Mouse (Mus musculus) embryonic facial prominence, embryonic 12.5 days (tissue): ENCODE measurements around the gene Cyp27b1. TPM values are rescaled to one million over a fixed set of nuclear protein-coding genes. Genes with fewer than 3 reads are reported as not detected.

Experiments
- ATAC-seq: fragments of 200-750 bp; cut with Nextera tagmentation; 2 replicates; pipeline ENCODE4 v1.8.0; 2017; ENCODE audit not compliant: insufficient number of reproducible peaks, insufficient read depth, low FRiP score, low TSS enrichment
- H3K27ac ChIP-seq: fragments of 300-500 bp; sonication (generic); 2 replicates; pipeline ENCODE4 v1.5.1; 2016; ENCODE audit warnings: mild to moderate bottlenecking
- H3K27me3 ChIP-seq: fragments of 300-500 bp; sonication (generic); 2 replicates; pipeline ENCODE4 v1.6.1; 2016; ENCODE audit warnings: mild to moderate bottlenecking, moderate library complexity
- H3K36me3 ChIP-seq: fragments of 300-500 bp; sonication (generic); 2 replicates; pipeline ENCODE4 v1.6.1; 2016; ENCODE audit warnings: mild to moderate bottlenecking
- H3K4me1 ChIP-seq: fragments of 300-500 bp; sonication (generic); 2 replicates; pipeline ENCODE4 v1.6.1; 2016
- H3K4me2 ChIP-seq: fragments of 300-500 bp; sonication (generic); replicated peaks from 2 replicates; pipeline ENCODE4 v1.6.1; 2016; ENCODE audit warnings: mild to moderate bottlenecking, moderate library complexity
- H3K4me3 ChIP-seq: fragments of 300-500 bp; sonication (generic); 2 replicates; pipeline ENCODE4 v1.5.1; 2016; ENCODE audit warnings: mild to moderate bottlenecking
- H3K9ac ChIP-seq: fragments of 300-500 bp; sonication (generic); 2 replicates; pipeline ENCODE4 v1.6.1; 2016; ENCODE audit warnings: mild to moderate bottlenecking, moderate library complexity
- H3K9me3 ChIP-seq: fragments of 300-500 bp; sonication (generic); 2 replicates; pipeline ENCODE4 v1.6.1; 2016; ENCODE audit warnings: mild to moderate bottlenecking, moderate library complexity
- WGBS: fragments of 180-500 bp; shearing (Covaris S2); methylation state at CpG from one replicate; pipeline ENCODE4 v1.1.7; 2016; 5-methylcytosine and 5-hydroxymethylcytosine counted together
- microRNA counts: library from miRNA; unstranded; fragments of <30 nt; microRNA quantifications from one replicate; lab custom pipeline; 2017
- microRNA-seq: library from miRNA; unstranded; fragments of <30 nt; microRNA quantifications from one replicate; pipeline ENCODE4, GENCODE M21; 2017
- polyA plus RNA-seq: library from polyadenylated mRNA; unstranded; fragments of >200 nt; fragmentation: Nextera tagmentation; extraction: Ambion mirVana; gene quantifications from 2 replicates; pipeline ENCODE4 v1.2.1, GENCODE M21; 2016

The Cyp27b1 gene
- polyA plus RNA-seq, 1 experiment from 2014 or later, result 0.10 TPM

- 0 out of 2 replicates have a peak, but pooled peaks cover 7% of the 10 kb centered on the region for H3K4me1 ChIP-seq
- no peak for ATAC-seq
- no peak overlapping the region for H3K9ac ChIP-seq
- WGBS, result 79% methylated on average over 20 of the region's 20 CpGs
- H3K36me3 ChIP-seq, result peaks cover 45% of the 10 kb centered on the region
- H3K9me3 ChIP-seq, result no peaks in the 10 kb centered on the region
- no peak overlapping the region for H3K27ac ChIP-seq
- no peak overlapping the region for H3K4me3 ChIP-seq
- no peak overlapping the region for H3K4me2 ChIP-seq
- H3K27me3 ChIP-seq, result peaks cover 6% of the 10 kb centered on the region
These were observed 50.5 kb downstream of the Cyp27b1 start for GRCm38 (mm10) chr10:127098514-127098913.

GRCm38 (mm10) chr10:127099191-127099590, 51.1 kb downstream of the Cyp27b1 start:
- 87% methylated on average over 10 of the region's 10 CpGs for WGBS
- no peak overlapping the region for H3K4me3 ChIP-seq
- no peak overlapping the region for H3K27ac ChIP-seq
- peaks cover 45% of the 10 kb centered on the region for H3K36me3 ChIP-seq
- no peak overlapping the region for H3K4me2 ChIP-seq
- no peak overlapping the region for H3K9ac ChIP-seq
- peaks cover 1% of the 10 kb centered on the region; the same call in 1 of the 2 replicates for H3K27me3 ChIP-seq
- no peaks in the 10 kb centered on the region for H3K9me3 ChIP-seq
- ATAC-seq, result no peak
- H3K4me1 ChIP-seq, result 0 out of 2 replicates have a peak, but pooled peaks cover 7% of the 10 kb centered on the region

- Histone ChIP-seq H3K27me3 (no peaks in the 10 kb centered on the region), H3K36me3 (peaks cover 44% of the 10 kb centered on the region), H3K4me3 (no peak overlapping the region), H3K27ac (no peak overlapping the region), H3K9me3 (no peaks in the 10 kb centered on the region), H3K4me2 (no peak overlapping the region), H3K9ac (no peak overlapping the region), H3K4me1 (no peaks in the 10 kb centered on the region)
- ATAC-seq, result no peak
- 92% methylated on average over 15 of the region's 15 CpGs for WGBS
These were observed 51.8 kb downstream of the Cyp27b1 start for GRCm38 (mm10) chr10:127099868-127100267.

- 88% methylated on average over 8 of the region's 8 CpGs for WGBS
- Histone ChIP-seq H3K4me2 (no peak overlapping the region), H3K4me1 (no peaks in the 10 kb centered on the region), H3K27ac (no peak overlapping the region), H3K36me3 (peaks cover 46% of the 10 kb centered on the region), H3K9ac (no peak overlapping the region), H3K9me3 (no peaks in the 10 kb centered on the region), H3K4me3 (no peak overlapping the region), H3K27me3 (no peaks in the 10 kb centered on the region)
- no peak for ATAC-seq
These were observed 52.4 kb downstream of the Cyp27b1 start for GRCm38 (mm10) chr10:127100414-127100813.

GRCm38 (mm10) chr10:127101151-127101550, 53.1 kb downstream of the Cyp27b1 start:
- Histone ChIP-seq H3K9me3 (no peaks in the 10 kb centered on the region), H3K4me2 (no peak overlapping the region), H3K27me3 (no peaks in the 10 kb centered on the region), H3K36me3 (peaks cover 41% of the 10 kb centered on the region), H3K9ac (no peak overlapping the region), H3K27ac (no peak overlapping the region), H3K4me3 (no peak overlapping the region), H3K4me1 (no peaks in the 10 kb centered on the region)
- 82% methylated on average over 6 of the region's 6 CpGs for WGBS
- ATAC-seq, result no peak

MicroRNAs within 50 kb of the gene (microRNA counts, 519-probe panel; counts per million panel counts)
- microRNA mmu-miR-546 (lab: Ali Mortazavi, UCI), result 460 counts per million, percentile 65 among the panel's probes with 10 or more counts

Small RNAs within 50 kb of the gene (microRNA-seq; reads per million reads assigned to microRNA genes)
- gene Mir546, result not detected

Other genes with a start within 250 kb of the Cyp27b1 start
- gene Atp23, start 146.9 kb upstream of the Cyp27b1 start, polyA plus RNA-seq, result 21.8 and 23.9 TPM in 2 replicates
- gene Ctdsp2, start 69.5 kb upstream of the Cyp27b1 start, polyA plus RNA-seq, result 85.1 and 91.0 TPM in 2 replicates
- 3.3 and 3.9 TPM in 2 replicates for gene Avil, start 47.5 kb upstream of the Cyp27b1 start, polyA plus RNA-seq
- gene Tsfm, start 17.4 kb upstream of the Cyp27b1 start, polyA plus RNA-seq, result 76.5 and 84.1 TPM in 2 replicates
- 51.6 and 53.1 TPM in 2 replicates for gene Mettl1, start 6.8 kb upstream of the Cyp27b1 start, polyA plus RNA-seq
- 0.45 and 0.61 TPM in 2 replicates for gene Eef1akmt3, start 6.7 kb upstream of the Cyp27b1 start, polyA plus RNA-seq
- gene March9, start 11.9 kb downstream of the Cyp27b1 start, polyA plus RNA-seq, result 2.2 and 2.4 TPM in 2 replicates
- gene Cdk4, start 15.3 kb downstream of the Cyp27b1 start, polyA plus RNA-seq, result 2,215 and 2,234 TPM in 2 replicates
- 167 and 170 TPM in 2 replicates for gene Tspan31, start 22.0 kb downstream of the Cyp27b1 start, polyA plus RNA-seq
- gene Agap2, start 27.0 kb downstream of the Cyp27b1 start, polyA plus RNA-seq, result 0.32 and 0.82 TPM in 2 replicates
- gene Os9, start 72.9 kb downstream of the Cyp27b1 start, polyA plus RNA-seq, result 72.9 and 75.7 TPM in 2 replicates
- gene B4galnt1, start 117.0 kb downstream of the Cyp27b1 start, polyA plus RNA-seq, result 4.6 and 6.2 TPM in 2 replicates
- gene Slc26a10, start 132.4 kb downstream of the Cyp27b1 start, polyA plus RNA-seq, result 1.9 and 3.0 TPM in 2 replicates
- gene Arhgef25, start 141.8 kb downstream of the Cyp27b1 start, polyA plus RNA-seq, result 85.0 and 96.5 TPM in 2 replicates
- gene Dtx3, start 147.5 kb downstream of the Cyp27b1 start, polyA plus RNA-seq, result 172 and 173 TPM in 2 replicates
- gene Pip4k2c, start 163.3 kb downstream of the Cyp27b1 start, polyA plus RNA-seq, result 29.0 and 30.5 TPM in 2 replicates
- 13.5 and 16.8 TPM in 2 replicates for gene Kif5a, start 215.1 kb downstream of the Cyp27b1 start, polyA plus RNA-seq
- 199 and 213 TPM in 2 replicates for gene Dctn2, start 218.1 kb downstream of the Cyp27b1 start, polyA plus RNA-seq
- 17.2 and 23.3 TPM in 2 replicates for gene Mbd6, start 240.8 kb downstream of the Cyp27b1 start, polyA plus RNA-seq